Mouse (Mus musculus): ENCODE measurements at regions not wholly inside any gene's neighbourhood (a gene's known extent, or its start where the extent isn't known, plus 50 kb on each side); places are given as distances from the start of the nearest gene placed in this dataset.

DNA sequence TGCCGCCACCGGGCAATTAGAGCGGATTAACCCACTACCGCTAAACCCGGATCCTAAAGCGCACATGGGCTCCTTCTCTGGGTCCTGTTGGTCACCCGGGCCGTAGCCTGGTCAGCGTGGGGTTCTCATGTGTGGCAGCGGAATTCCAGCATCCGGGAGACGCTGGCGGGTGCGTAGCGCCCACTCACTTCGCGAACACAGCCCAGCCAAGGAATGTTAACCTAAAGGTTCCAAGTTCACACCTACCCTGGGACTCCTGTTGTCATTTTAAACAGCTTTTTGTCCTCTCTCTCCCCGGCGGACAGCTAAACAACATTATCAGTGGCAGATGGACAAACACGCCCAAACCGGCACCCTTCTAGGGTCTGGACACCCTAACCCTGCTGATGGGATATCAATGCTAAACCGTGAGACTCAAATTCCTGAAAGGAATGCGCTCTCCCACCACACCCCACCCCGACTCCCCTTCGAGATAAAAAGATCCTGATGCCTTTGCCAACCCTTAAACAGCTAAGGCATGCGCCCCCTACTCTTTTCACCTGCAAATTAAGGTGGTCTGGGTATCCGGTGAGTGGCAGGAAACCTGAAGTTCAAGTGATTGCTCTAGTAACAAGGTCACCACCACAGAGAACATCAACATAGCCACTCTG is 49.8 kb upstream of the Fcgr1 start:
- Histone ChIP-seq H3K27me3 (ENCODE audit: control insufficient read depth, insufficient read depth, low read length) (peaks cover 40% of the 10 kb centered on the region), H3K9ac (replicated peaks; ENCODE audit: low read length) (no peak overlapping the region), H3K4me3 (replicated peaks; ENCODE audit: low read depth, low read length) (no peak overlapping the region), H3K9me3 (ENCODE audit: control insufficient read depth, low read length) (no peaks in the 10 kb centered on the region), H3K36me3 (ENCODE audit: control insufficient read depth, insufficient read depth, low read length) (no peaks in the 10 kb centered on the region), H3K4me1 (ENCODE audit: control insufficient read depth, insufficient read depth, low read length) (no peaks in the 10 kb centered on the region), H3K27ac (replicated peaks; ENCODE audit: low read depth, low read length) (no peak overlapping the region), H3K4me2 (ENCODE audit: low read length) (no peak overlapping the region)
- no peak for ATAC-seq (ENCODE audit: low FRiP score, low TSS enrichment)
- DNase-seq = no peak
- 3% methylated on average over 27 of the region's 27 CpGs for WGBS

All from midbrain, embryonic 14.5 days (tissue).